Mouse (Mus musculus): Measurements from ENCODE around the gene Slc22a12.

DNA sequence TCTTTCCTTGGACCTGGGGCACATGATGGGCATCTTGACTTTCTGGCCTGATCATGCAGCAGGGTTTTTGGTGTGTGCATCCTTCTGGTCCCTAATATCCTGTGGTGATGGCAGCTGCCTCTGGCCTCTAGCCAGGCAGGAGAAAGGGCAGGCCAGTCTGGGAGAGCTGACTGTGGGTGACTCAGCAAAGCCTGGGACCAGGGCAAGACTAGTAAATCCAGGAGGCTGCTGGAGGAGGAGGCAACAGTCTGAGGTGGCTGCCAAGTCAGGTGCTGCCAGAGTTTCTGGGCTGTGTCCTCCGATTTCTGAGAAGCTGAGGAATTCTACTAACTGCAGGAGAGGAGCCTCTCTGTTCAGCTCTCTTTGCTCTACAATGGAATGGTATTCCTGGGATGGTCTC is 3.3 kb upstream of the Slc22a12 start:
- no peak for TF ChIP-seq POLR2A (IDR thresholded peaks at IDR 0.05; ENCODE audit: insufficient read depth, low read depth, low read length)
- no peak for TF ChIP-seq CTCF (IDR thresholded peaks at IDR 0.05; ENCODE audit: insufficient read depth, low read depth, low read length)

Data from olfactory bulb, adult 2 months (tissue).